Mouse (Mus musculus) heart, adult 2 months (tissue): ENCODE measurements around the gene Ptprn2.

Experiments used
- CTCF ChIP-seq: fragments of 200-600 bp; IDR thresholded peaks from 2 replicates; pipeline ENCODE4 v1.8.1; 2022; ENCODE audit warnings: antibody characterized with exemption, mild to moderate bottlenecking, moderate library complexity
- EP300 ChIP-seq: fragments of 200-500 bp; IDR thresholded peaks from 2 replicates; pipeline ENCODE4 v1.6.1; 2011; ENCODE audit warnings: low read depth, low read length, control low read depth; ENCODE audit not compliant: insufficient read depth

DNA sequence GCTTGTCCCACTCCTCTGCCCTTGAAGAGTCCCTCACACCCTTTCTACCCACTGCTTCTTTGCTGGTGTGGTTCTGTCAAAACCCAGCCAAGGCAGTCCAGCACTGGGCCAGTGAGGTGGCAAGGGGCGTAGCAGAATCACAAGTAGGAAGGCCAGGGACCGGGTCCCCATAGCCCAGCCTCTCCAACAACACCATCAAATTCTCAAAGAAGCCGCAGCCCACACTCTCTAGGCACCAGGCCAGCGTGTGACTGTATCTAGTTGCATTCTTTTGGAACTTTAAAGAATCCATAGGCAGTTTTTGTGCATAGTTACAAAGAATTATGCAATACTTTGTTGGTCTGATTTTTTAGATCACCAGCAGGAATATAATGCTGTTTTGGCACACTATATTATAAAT, 728.8 kb downstream of the Ptprn2 start:
- no peak for TF ChIP-seq CTCF
- no peak for TF ChIP-seq EP300
